Mouse (Mus musculus): Measurements from ENCODE around the gene Rbfox1.

Gene Rbfox1

DNA sequence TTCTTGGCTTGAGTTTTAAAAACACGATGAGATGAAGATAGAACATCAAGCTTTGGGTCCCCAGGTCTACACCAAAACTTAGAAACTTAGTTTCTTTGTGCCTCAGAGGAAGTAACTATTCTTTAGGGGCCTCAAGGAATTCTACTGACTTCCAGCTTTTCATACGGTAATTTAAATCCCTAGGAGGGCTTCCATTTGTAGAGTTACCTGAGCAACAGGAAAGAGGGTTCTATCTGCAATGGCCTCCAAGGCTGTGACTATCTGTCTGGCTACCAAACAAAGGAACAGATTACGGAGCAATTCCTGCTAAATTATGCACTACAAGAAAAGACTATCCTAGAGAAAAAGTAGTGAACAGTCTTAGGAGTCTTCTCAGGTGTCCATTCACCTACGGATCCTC lies 1189.6 kb downstream of the Rbfox1 start:
- DNase-seq (ENCODE audit: extremely low spot score, low read depth, low spot score) = no peak

DNA sequence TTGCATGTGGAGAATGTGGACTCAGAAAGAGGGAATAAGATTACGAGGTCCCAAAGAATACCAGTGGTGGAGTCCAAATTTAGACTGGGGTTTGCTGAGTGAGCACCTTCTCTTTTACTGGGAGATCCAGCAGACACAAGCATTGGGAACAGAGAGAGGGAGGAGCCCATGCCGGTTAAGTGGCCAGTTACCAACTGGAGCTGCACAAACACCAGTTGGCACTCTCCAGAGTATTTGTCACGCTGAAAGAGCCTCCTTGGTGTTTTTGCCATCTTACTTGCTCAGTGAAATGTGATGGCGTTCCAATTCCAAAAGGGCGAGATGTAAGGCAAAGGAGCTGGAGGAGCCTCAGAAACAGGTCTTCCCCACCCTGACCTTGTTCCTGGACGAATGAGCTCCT lies 1190.6 kb downstream of the Rbfox1 start:
- DNase-seq (ENCODE audit: extremely low spot score, low read depth, low spot score) = no peak

DNA sequence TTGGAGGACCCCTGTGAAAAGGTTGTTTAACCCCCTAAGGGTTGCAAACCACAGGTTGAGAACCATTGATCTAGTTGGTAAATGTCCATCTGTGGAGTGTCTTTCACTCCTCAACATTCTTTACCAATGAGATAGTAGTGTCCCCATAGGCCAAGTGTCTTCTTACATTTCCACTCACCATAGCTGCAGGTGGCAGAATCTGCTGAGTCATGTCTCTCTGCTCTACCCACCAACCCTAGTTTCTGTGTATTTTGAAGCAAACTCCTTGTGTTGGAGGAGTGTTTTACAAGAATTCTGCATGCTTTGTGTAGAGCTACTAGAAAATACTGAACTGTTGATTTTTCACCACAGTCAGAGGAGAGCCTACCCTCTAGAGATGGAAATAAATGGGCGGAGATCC lies 1191.2 kb downstream of the Rbfox1 start:
- no peak for DNase-seq (ENCODE audit: extremely low spot score, low read depth, low spot score)

- DNase-seq (ENCODE audit: extremely low spot score, low read depth, low spot score) = no peak
Measured at GRCm38 (mm10) chr16:7076707-7077106, 1191.6 kb downstream of the Rbfox1 start.

DNA sequence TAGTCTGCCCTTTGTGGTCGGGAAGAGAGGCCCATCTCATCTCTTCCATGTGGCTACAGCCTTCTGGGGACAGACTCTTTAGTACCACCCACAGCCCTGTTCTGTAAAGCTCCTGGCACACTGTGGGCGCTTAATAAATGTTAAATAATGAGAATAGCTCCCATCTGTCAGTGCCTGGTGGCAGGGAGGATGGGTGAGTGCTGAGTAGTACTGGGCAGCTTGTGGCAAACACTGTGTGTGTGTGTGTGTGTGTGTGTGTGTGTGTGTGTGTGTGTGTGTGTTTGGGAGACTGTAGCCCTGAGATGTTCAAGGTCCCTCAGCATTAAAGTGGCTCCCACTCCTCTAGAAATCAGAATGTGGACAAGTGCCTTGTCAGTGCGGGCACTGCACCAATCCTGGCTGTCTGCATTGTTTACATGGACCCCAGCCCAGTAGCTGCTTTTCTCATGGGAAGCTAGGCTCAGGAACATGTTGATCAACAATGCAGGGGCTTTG lies 1196.0 kb downstream of the Rbfox1 start:
- no peak for DNase-seq (ENCODE audit: extremely low spot score, low read depth, low spot score)

- DNase-seq (ENCODE audit: extremely low spot score, low read depth, low spot score) = no peak
Measured at GRCm38 (mm10) chr16:7081684-7082255, 1196.6 kb downstream of the Rbfox1 start.

GRCm38 (mm10) chr16:7083937-7084336 lies 1198.8 kb downstream of the Rbfox1 start:
- DNase-seq (ENCODE audit: extremely low spot score, low read depth, low spot score) = no peak

DNA sequence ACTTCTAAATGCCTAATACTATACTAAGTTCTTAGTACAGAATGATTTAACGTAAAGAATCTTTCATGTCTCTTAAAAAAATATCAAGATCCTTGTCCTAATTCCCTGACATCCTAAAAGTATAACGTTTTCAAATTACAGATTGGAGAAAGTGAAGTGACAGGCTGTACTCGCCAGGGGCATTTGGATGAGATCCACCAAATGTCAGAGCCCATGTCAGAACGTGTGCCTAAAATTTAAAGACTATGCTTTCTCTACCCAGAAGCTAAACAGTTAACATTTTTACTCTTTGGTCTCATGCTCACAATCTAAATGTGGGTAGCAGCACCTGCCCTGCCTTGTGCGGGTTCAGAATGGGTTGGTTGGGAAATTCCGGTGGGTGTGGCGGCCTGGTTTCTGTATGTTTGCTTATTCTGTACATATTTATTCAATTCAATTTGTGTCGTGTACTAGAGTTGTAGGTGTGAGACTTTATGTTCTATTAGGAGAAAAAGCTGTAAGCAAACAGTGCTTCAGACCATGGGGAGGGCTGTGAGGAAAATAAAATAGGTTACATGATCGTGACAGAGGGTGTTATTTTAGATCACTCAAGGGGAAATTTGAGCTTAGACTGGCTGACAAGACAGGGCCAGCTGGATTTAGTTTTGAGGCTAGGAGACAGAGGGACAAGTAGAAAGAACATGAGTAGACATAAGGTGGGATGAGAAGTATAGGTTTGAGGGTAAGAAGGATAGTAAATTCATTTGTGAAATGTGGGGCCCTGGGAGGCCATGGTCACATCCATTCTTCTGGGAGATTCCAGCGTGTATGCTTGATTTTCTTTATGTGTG lies 1203.7 kb downstream of the Rbfox1 start:
- DNase-seq (ENCODE audit: extremely low spot score, low read depth, low spot score) = no peak

DNA sequence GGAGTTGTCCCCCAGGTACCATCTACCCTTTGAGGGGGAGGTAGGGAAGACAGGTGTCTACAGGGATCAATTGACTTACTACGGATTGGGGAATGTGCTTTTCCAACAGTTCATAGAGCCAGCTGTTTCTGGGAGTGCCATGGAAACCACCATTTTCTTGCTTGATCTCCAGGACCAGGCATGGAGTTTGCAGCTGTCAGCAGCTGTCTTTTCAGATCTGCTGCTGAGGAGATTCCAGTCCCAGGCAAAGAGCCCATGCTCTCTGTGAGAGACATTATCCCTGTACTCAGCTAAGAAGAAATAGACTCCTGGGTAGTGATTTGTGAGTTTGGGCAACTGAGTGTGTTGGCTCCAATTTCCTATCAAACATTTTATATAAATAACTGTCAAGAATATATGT lies 1204.3 kb downstream of the Rbfox1 start:
- no peak for DNase-seq (ENCODE audit: extremely low spot score, low read depth, low spot score)

- DNase-seq (ENCODE audit: extremely low spot score, low read depth, low spot score) = no peak
Measured at GRCm38 (mm10) chr16:7090205-7090604, 1205.0 kb downstream of the Rbfox1 start.

- DNase-seq (ENCODE audit: extremely low spot score, low read depth, low spot score) = no peak
Measured at GRCm38 (mm10) chr16:7092811-7093210, 1207.7 kb downstream of the Rbfox1 start.

DNA sequence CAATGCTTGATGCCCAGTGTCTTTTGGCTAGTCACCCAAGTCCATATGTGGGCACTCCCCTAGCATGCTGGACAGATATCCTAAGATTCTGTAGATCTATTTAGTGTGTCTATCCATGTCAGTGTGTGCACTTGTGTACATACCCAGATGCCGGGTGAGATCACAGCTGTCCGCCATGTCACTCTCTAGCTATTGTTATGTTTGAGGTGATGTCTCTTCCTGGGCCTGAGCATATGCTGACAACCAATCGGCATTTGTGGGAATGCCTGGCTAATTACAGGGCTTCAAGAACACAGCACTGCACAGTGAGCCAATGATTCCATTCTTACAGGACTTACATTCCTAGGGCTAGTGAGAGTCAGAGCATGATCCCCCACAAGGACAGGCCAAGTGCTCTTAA lies 1208.5 kb downstream of the Rbfox1 start:
- no peak for DNase-seq (ENCODE audit: extremely low spot score, low read depth, low spot score)

DNA sequence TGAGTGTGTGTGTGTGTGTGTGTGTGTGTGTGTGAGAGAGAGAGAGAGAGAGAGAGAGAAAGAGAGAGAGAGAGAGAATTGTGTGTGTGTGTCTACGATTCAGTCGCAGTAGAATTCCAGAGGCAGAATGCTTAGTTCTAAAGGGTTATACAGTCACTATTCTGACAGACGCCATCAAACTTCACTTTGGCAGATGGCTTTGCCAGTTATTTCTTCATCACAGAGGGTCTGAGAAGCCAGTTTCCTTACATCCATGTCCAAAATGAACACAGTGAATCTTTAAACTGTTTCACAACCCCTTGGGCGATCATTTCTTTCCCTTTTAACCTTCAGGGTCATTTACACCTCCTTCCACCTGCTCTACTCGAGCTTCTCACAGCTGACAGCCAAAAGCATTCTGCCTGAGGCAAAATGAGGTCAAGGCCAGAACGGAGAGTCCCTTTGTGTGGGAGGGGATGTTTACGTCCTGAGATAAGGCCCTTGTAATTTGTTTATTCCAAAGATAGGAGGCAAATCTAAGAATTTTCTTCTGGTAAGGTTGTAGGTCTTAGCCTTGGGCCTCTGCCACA lies 1209.1 kb downstream of the Rbfox1 start:
- DNase-seq (ENCODE audit: extremely low spot score, low read depth, low spot score) = no peak

- DNase-seq (ENCODE audit: extremely low spot score, low read depth, low spot score) = no peak
Measured at GRCm38 (mm10) chr16:7097071-7097470, 1211.9 kb downstream of the Rbfox1 start.

- no peak for DNase-seq (ENCODE audit: extremely low spot score, low read depth, low spot score)
Measured at GRCm38 (mm10) chr16:7097951-7098710, 1213.0 kb downstream of the Rbfox1 start.

DNA sequence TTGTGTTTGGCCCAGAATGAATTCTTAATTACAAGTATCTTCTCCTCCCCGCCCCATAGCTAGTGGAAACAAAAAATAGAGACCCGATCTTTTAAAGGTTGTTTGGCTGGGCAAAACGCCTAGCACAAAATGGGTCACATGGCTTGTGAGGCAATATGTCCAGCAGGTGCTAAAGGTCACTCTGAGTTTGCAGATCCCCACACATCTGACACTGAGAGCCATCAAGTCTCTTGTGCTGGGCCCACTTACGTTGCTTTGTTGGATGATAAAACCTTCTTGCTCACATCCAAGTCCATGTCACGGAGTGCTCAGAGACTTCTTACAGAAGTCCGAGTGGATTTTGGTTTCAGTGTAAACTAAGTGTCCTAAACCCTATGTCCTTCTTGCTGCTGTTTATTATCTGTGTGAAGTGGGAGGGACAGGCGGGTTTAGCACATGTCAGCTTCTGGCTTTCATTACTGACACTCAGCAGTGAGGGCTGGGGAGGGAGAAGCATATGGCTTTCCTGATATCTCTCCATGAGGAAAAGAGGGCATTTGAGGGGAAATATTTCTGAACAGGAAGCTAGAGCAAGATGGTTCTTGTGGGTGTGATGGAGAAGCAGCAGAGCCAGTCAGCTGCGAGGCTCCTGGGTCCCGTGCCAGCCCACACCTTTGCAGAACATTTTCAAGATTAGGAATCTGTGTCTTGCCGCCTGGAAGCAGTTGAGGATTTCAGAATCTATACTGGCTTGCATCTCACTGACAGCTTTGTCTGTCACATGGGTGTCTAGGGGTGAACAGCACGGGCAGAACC lies 1214.5 kb downstream of the Rbfox1 start:
- DNase-seq (ENCODE audit: extremely low spot score, low read depth, low spot score) = no peak

GRCm38 (mm10) chr16:7102486-7102885 lies 1217.3 kb downstream of the Rbfox1 start:
- DNase-seq (ENCODE audit: extremely low spot score, low read depth, low spot score) = no peak

- no peak for DNase-seq (ENCODE audit: extremely low spot score, low read depth, low spot score)
Measured at GRCm38 (mm10) chr16:7103301-7103700, 1218.1 kb downstream of the Rbfox1 start.

GRCm38 (mm10) chr16:7106450-7107015 lies 1221.4 kb downstream of the Rbfox1 start:
- DNase-seq (ENCODE audit: extremely low spot score, low read depth, low spot score) = no peak

DNA sequence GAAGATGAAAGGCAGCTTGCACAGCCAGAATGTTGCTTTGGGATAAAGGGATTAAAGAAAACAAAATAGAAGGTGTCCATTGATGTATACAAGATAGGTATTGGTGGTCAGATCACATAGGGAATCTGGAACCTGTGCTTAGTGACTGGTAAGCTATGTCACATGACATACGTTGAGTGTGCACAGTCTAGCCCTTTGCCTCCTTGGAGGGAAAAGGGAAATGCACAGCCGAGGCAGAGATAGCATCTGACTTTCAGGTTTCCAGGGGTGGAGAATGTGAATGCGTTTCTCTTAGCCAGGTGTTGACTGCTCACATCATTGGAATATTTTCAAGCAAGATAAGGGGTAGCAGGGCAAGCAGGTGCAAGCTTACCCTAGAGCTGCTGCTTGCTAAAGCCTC lies 1230.8 kb downstream of the Rbfox1 start:
- DNase-seq (ENCODE audit: extremely low spot score, low read depth, low spot score) = no peak
